Comparison of ENCODE assay signal across 8 mouse cellular contexts in the genomic region with DNA sequence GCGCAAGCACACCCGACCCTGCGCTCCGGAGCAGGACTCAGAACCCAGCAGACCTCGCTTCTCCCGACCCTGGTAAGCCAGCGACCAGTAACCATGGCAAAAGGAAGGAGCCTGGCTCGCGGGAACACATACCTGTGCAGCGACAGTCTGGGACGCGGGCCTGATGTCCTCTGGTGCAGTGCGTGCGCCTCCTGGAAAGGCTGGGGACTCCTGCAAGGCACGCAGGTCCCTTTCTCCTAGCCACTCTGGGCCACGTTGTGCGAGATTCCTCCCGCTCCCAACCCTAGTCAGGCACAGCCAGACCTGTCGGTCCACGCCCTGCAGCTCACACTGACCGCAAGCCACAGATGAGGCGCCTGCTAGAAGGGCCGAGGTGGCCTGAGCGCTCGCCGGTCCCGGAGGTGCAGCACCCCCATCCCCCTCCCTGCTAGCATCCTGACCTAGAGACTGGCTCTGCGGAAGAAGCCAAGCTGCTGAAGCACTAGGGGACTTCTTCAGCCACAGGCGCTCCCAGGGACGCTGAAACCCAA. TPM values are rescaled to one million over a fixed set of nuclear protein-coding genes. Genes with fewer than 3 reads are reported as not detected.
DNase-seq lines count a peak whose midpoint lies in the region; ATAC-seq and TF ChIP-seq lines count a peak whose summit lies in the region.

No protein-coding gene starts in this region.

- H3K27ac ChIP-seq in thymus, adult 2 months (ENCODE audit: control insufficient read depth, insufficient read depth, low read length), result no peak overlapping the region
- H3K27ac ChIP-seq in forebrain, embryonic 13.5 days, result no peak overlapping the region

- H3K9ac ChIP-seq in forebrain, embryonic 13.5 days, result peak overlapping the region; percentile 52

- H3K4me1 ChIP-seq in thymus, adult 2 months (replicated peaks; ENCODE audit: control insufficient read depth, insufficient read depth, low read length), result peaks cover 41% of the 10 kb centered on the region
- H3K4me1 ChIP-seq in forebrain, embryonic 13.5 days, result peaks cover 24% of the 10 kb centered on the region

- peak overlapping the region; percentile 42 for H3K4me3 ChIP-seq in thymus, adult 2 months (ENCODE audit: control insufficient read depth, insufficient read depth, low read length)
- H3K4me3 ChIP-seq in forebrain, embryonic 13.5 days, result peak overlapping the region; percentile 36
- H3K4me3 ChIP-seq in myocyte, result no peak overlapping the region

- H3K79me2 ChIP-seq in myocyte (ENCODE audit: control insufficient read depth, insufficient read depth), result no peaks in the 10 kb centered on the region

- no peak for TF ChIP-seq POLR2A in thymus, adult 2 months (IDR thresholded peaks at IDR 0.05; ENCODE audit: control insufficient read depth, extremely low read depth, insufficient read depth, low read length, poor library complexity)
- no peak for TF ChIP-seq POLR2A in myocyte (IDR thresholded peaks at IDR 0.05; ENCODE audit: insufficient read length, low read depth)

- no peak for TF ChIP-seq CTCF in thymus, adult 2 months (IDR thresholded peaks at IDR 0.05; ENCODE audit: borderline replicate concordance, control insufficient read depth, extremely low read depth, insufficient read depth, low read length, poor library complexity)

- DNase-seq in frontal cortex, postnatal 25 days (ENCODE audit: low spot score in 2 of 2), result peak; percentile 20 to 22
- no peak for DNase-seq in frontal cortex, postnatal 14 days (ENCODE audit: low spot score in 2 of 2)
- DNase-seq in thymus, adult 2 months, result no peak
- no peak for DNase-seq in thymus, postnatal 10 days (ENCODE audit: low spot score in 2 of 2)
- DNase-seq in left cerebral cortex, postnatal 25 days (ENCODE audit: low spot score in 2 of 2), result peak; percentile 47 to 48
- DNase-seq in ovary, postnatal 10 days (ENCODE audit: low spot score), result no peak

- no peaks in the 10 kb centered on the region for H3K36me3 ChIP-seq in thymus, adult 2 months (ENCODE audit: control insufficient read depth, insufficient read depth, low read length)
- no peaks in the 10 kb centered on the region for H3K36me3 ChIP-seq in forebrain, embryonic 13.5 days (ENCODE audit: poor library complexity, severe bottlenecking)
- no peaks in the 10 kb centered on the region for H3K36me3 ChIP-seq in myocyte (ENCODE audit: control insufficient read depth, insufficient read depth)

- 3% methylated on average over 30 of the region's 30 CpGs for WGBS in thymus, adult 2 months
- WGBS in forebrain, embryonic 13.5 days, result 1% methylated on average over 30 of the region's 30 CpGs

- peak overlapping the region; percentile 71 for H3K4me2 ChIP-seq in forebrain, embryonic 13.5 days
- peak overlapping the region; percentile 30 for H3K4me2 ChIP-seq in myocyte (ENCODE audit: low read depth)

- intact Hi-C loops in left cerebral cortex, postnatal 25 days (cut with DNase I), result no loop called here

- no peaks in the 10 kb centered on the region for H3K9me3 ChIP-seq in forebrain, embryonic 13.5 days (replicated peaks)

- peaks cover 6% of the 10 kb centered on the region; the same call in 1 of the 2 replicates for H3K27me3 ChIP-seq in thymus, adult 2 months (ENCODE audit: control insufficient read depth, insufficient read depth, low read length)
- H3K27me3 ChIP-seq in forebrain, embryonic 13.5 days, result peaks cover 38% of the 10 kb centered on the region
- H3K27me3 ChIP-seq in myocyte (ENCODE audit: control insufficient read depth, insufficient read depth, insufficient read length), result peaks cover 47% of the 10 kb centered on the region

- H3ac ChIP-seq in myocyte (ENCODE audit: control insufficient read depth, insufficient read length), result no peak overlapping the region

- 0 out of 2 replicates have a peak, but pooled peaks have one; percentile 41 for ATAC-seq in forebrain, embryonic 13.5 days

TF ChIP-seq in myocyte, 11 proteins besides CTCF, POLR2A, EP300 and RAD21:
- TF ChIP-seq MYOG (IDR thresholded peaks at IDR 0.05; ENCODE audit: control insufficient read depth in 1 of 3, insufficient read depth in 1 of 3, insufficient read length in 2 of 3, low read depth in 2 of 3) (no peak), POLR2AphosphoS2 (IDR thresholded peaks at IDR 0.05; ENCODE audit: insufficient read length, low read depth) (no peak), MYOD1 (IDR thresholded peaks at IDR 0.05; ENCODE audit: control insufficient read depth in 1 of 3, insufficient read length in 2 of 3, low read depth in 2 of 3) (peak in 1 of 3 experiments; percentile 9), USF1 (IDR thresholded peaks at IDR 0.05; ENCODE audit: low read depth) (no peak)
TF ChIP-seq in myocyte: peak in this region for 1.

RNA-seq across cellular contexts. Expression of gene Gpr68, which starts 8.8 kb away (rescaled TPM):
- 21.8 and 25.2 TPM in 2 replicates for polyA plus RNA-seq in thymus, adult 2 months (2012; rRNA removed)
- 0.28 and 0.40 TPM in 2 replicates for polyA plus RNA-seq in forebrain, embryonic 13.5 days (2015; fragmentation: Nextera tagmentation; extraction: Ambion mirVana)
- total RNA-seq in left cerebral cortex, postnatal 25 days (2021), result 10 to 100 TPM in 1 of 2 experiments, 1 to 10 TPM in 1; 8.3 to 11.6 TPM
- polyA plus RNA-seq in myocyte (2012; fragmentation: generic; extraction: Trizol), result 0.07 TPM

Comparison
In these comparisons a context has a peak if more than half of its experiments do, and no peak if none do; other contexts are left out.
1. DNase-seq: peak in frontal cortex, postnatal 25 days (2 of 2) and left cerebral cortex, postnatal 25 days (2 of 2); none in frontal cortex, postnatal 14 days (0 of 2), thymus, adult 2 months (single experiment), thymus, postnatal 10 days (0 of 2) and ovary, postnatal 10 days (single experiment).
2. RNA of gene Gpr68, which starts 8.8 kb away (polyA plus RNA-seq): 21.8 to 25.2 TPM in thymus, adult 2 months; 0.28 to 0.40 TPM in forebrain, embryonic 13.5 days and 0.07 TPM in myocyte (single experiment); every median in the first group is over 10 times any median in the second.